In the genomic region with DNA sequence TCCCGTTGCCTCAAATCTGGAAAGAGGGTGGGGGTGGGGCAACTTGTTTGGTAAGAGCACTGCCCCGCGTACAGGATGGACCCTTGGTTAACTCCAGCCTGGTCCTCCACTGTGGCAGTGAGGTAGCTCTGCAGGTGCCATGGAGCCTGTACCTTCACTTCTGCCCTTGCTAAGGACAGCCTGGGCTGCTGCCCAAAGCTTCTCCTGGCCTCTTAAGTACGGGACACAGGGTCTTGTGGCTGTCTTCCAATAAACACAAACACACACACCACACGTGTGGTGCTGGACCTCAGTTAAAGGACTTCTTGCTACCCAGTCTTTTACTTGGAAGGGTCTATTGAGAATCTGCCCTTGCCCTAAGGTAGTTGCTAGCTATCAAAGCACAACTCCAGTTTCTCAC, we compare ENCODE assay signal across 9 mouse cellular contexts. TPM values are rescaled to one million over a fixed set of nuclear protein-coding genes. Genes with fewer than 3 reads are reported as not detected.
DNase-seq lines count a peak whose midpoint lies in the region; ATAC-seq and TF ChIP-seq lines count a peak whose summit lies in the region.
"Had no signal": no experiment of that assay in that cellular context is flagged by ENCODE, and none has a peak within 500 bp of the region (broad histone marks: within the 10 kb centered on the region; RNA-seq: fewer than 3 reads in every experiment).

No protein-coding gene starts in this region.

- peaks cover 70% of the 10 kb centered on the region for H3K4me1 ChIP-seq in erythroblast, embryonic 14.5 days (ENCODE audit: control insufficient read depth)
- peaks cover 50% of the 10 kb centered on the region for H3K4me1 ChIP-seq in thymus, adult 2 months (replicated peaks; ENCODE audit: control insufficient read depth, insufficient read depth, low read length)
- peaks cover 80% of the 10 kb centered on the region for H3K4me1 ChIP-seq in liver, embryonic 13.5 days (replicated peaks)

- 14% methylated on average over 5 of the region's 5 CpGs for WGBS in thymus, adult 2 months
- 3% methylated on average over 5 of the region's 5 CpGs for WGBS in liver, embryonic 13.5 days (ENCODE audit: insufficient replicate concordance)

- no peak for TF ChIP-seq CTCF in thymus, adult 2 months (IDR thresholded peaks at IDR 0.05; ENCODE audit: borderline replicate concordance, control insufficient read depth, extremely low read depth, insufficient read depth, low read length, poor library complexity)

- no peak for DNase-seq in thymus, adult 2 months
- DNase-seq in thymus, postnatal 14 days = no peak
- DNase-seq in liver, embryonic 13.5 days = no peak
- DNase-seq in urinary bladder, postnatal 4 days (ENCODE audit: low spot score in 2 of 2) = no peak

- H3K9me3 ChIP-seq in erythroblast, embryonic 14.5 days (ENCODE audit: control insufficient read depth, low read length) = no peaks in the 10 kb centered on the region
- no peaks in the 10 kb centered on the region for H3K9me3 ChIP-seq in liver, embryonic 13.5 days (replicated peaks)

- H3K36me3 ChIP-seq in erythroblast, embryonic 14.5 days (ENCODE audit: control insufficient read depth) = peaks cover 30% of the 10 kb centered on the region
- peaks cover 15% of the 10 kb centered on the region for H3K36me3 ChIP-seq in thymus, adult 2 months (ENCODE audit: control insufficient read depth, insufficient read depth, low read length)
- H3K36me3 ChIP-seq in liver, embryonic 13.5 days = peaks cover 34% of the 10 kb centered on the region

- peak overlapping the region; percentile 91 for H3K9ac ChIP-seq in liver, embryonic 13.5 days

- H3K27ac ChIP-seq in thymus, adult 2 months (ENCODE audit: control insufficient read depth, insufficient read depth, low read length) = no peak overlapping the region; the same call in 1 of the 2 replicates
- H3K27ac ChIP-seq in liver, embryonic 13.5 days = peak overlapping the region; percentile 95

- peak overlapping the region; percentile 82 for H3K4me3 ChIP-seq in erythroblast, embryonic 14.5 days (replicated peaks)
- H3K4me3 ChIP-seq in thymus, adult 2 months (ENCODE audit: control insufficient read depth, insufficient read depth, low read length) = peak overlapping the region; percentile 28
- peak overlapping the region; percentile 80 for H3K4me3 ChIP-seq in liver, embryonic 13.5 days (replicated peaks)

- H3K27me3 ChIP-seq in erythroblast, embryonic 14.5 days (ENCODE audit: control insufficient read depth) = peaks cover 3% of the 10 kb centered on the region; the same call in 1 of the 2 replicates
- H3K27me3 ChIP-seq in thymus, adult 2 months (ENCODE audit: control insufficient read depth, insufficient read depth, low read length) = no peaks in the 10 kb centered on the region
- H3K27me3 ChIP-seq in liver, embryonic 13.5 days = no peaks in the 10 kb centered on the region

- H3K4me2 ChIP-seq in liver, embryonic 13.5 days = peak overlapping the region; percentile 97

- no peak for TF ChIP-seq POLR2A in thymus, adult 2 months (IDR thresholded peaks at IDR 0.05; ENCODE audit: control insufficient read depth, extremely low read depth, insufficient read depth, low read length, poor library complexity)

- ATAC-seq in erythroblast, adult 5-6 weeks (replicated peaks; ENCODE audit: low FRiP score, poor library complexity, severe bottlenecking) = no peak
- no peak for ATAC-seq in liver, embryonic 13.5 days (ENCODE audit: low read depth)
- ATAC-seq in monocyte, adult 5-6 weeks (replicated peaks; ENCODE audit: insufficient number of reproducible peaks, low FRiP score, low TSS enrichment, poor library complexity, severe bottlenecking) = no peak
- ATAC-seq in CD4-positive, CD25-positive, alpha-beta regulatory T cell, adult 4 months = no peak

RNA-seq across cellular contexts. Expression of gene Hmga1, which starts 2.5 kb away (rescaled TPM):
- 57.3 and 59.4 TPM in 2 replicates for polyA plus RNA-seq in erythroblast, embryonic 14.5 days (2012)
- 63.4 and 75.7 TPM in 2 replicates for total RNA-seq in erythroblast, adult 5-6 weeks (2015; ENCODE audit: low replicate concordance)
- 14.4 and 29.6 TPM in 2 replicates for total RNA-seq in erythroblast, adult 5-6 weeks (2017; ENCODE audit: low replicate concordance)
- polyA plus RNA-seq in thymus, adult 2 months (2012; rRNA removed) = 430 and 578 TPM in 2 replicates
- 226 and 262 TPM in 2 replicates for polyA plus RNA-seq in liver, embryonic 13.5 days (2015; fragmentation: Nextera tagmentation; extraction: Ambion mirVana)
- total RNA-seq in monocyte, adult 5-6 weeks (2017) = 41.0 to 54.9 TPM (median 45.7 TPM) in 3 replicates
- polyA plus RNA-seq in CD4-positive, CD25-positive, alpha-beta regulatory T cell, adult 4 months (2017; shearing (Covaris generic)) = 10 to 100 TPM; 82.7 to 84.0 TPM

RNA-seq across cellular contexts. Expression of gene AI413582, which starts 6.7 kb away (rescaled TPM):
- polyA plus RNA-seq in erythroblast, embryonic 14.5 days (2012) = 3.6 and 3.7 TPM in 2 replicates
- 14.0 and 15.4 TPM in 2 replicates for total RNA-seq in erythroblast, adult 5-6 weeks (2015; ENCODE audit: low replicate concordance)
- 4.5 and 5.9 TPM in 2 replicates for total RNA-seq in erythroblast, adult 5-6 weeks (2017; ENCODE audit: low replicate concordance)
- polyA plus RNA-seq in thymus, adult 2 months (2012; rRNA removed) = 89.4 and 120 TPM in 2 replicates
- polyA plus RNA-seq in liver, embryonic 13.5 days (2015; fragmentation: Nextera tagmentation; extraction: Ambion mirVana) = 13.1 and 13.7 TPM in 2 replicates
- total RNA-seq in monocyte, adult 5-6 weeks (2017) = 34.3 to 57.5 TPM (median 37.8 TPM) in 3 replicates
- polyA plus RNA-seq in CD4-positive, CD25-positive, alpha-beta regulatory T cell, adult 4 months (2017; shearing (Covaris generic)) = 100 to 1,000 TPM; 106 to 112 TPM

RNA-seq across cellular contexts. Expression of gene Grm4, which starts 37.6 kb away (rescaled TPM):
- not detected in 2 replicates for polyA plus RNA-seq in erythroblast, embryonic 14.5 days (2012)
- not detected in 2 replicates for total RNA-seq in erythroblast, adult 5-6 weeks (2015; ENCODE audit: low replicate concordance)
- not detected in 2 replicates for total RNA-seq in erythroblast, adult 5-6 weeks (2017; ENCODE audit: low replicate concordance)
- 1.5 and 1.9 TPM in 2 replicates for polyA plus RNA-seq in thymus, adult 2 months (2012; rRNA removed)
- polyA plus RNA-seq in liver, embryonic 13.5 days (2015; fragmentation: Nextera tagmentation; extraction: Ambion mirVana) = not detected in 2 replicates
- total RNA-seq in monocyte, adult 5-6 weeks (2017) = 0.29 TPM in 1 of 3 replicates, not detected in the others
- polyA plus RNA-seq in CD4-positive, CD25-positive, alpha-beta regulatory T cell, adult 4 months (2017; shearing (Covaris generic)) = not detected
- total RNA-seq: granulocyte monocyte progenitor cell, adult 5-6 weeks had no signal

Comparison
In these comparisons a context has a peak if more than half of its experiments do, and no peak if none do; other contexts are left out.
1. H3K4me3 ChIP-seq: peak in every context shown above with its lines; median percentile 82 in erythroblast, embryonic 14.5 days; 80 in liver, embryonic 13.5 days; 28 in thymus, adult 2 months.